Mouse (Mus musculus) MEL-GATA-1-ER (cell line): ENCODE results near the gene Pcca.

ENCODE experiments used
- DNase-seq: peaks from one replicate; pipeline ENCODE4 v3.0.0-alpha.2; 2012; ENCODE audit warnings: low read depth; ENCODE audit errors: extremely low read depth

Gene Pcca

DNA sequence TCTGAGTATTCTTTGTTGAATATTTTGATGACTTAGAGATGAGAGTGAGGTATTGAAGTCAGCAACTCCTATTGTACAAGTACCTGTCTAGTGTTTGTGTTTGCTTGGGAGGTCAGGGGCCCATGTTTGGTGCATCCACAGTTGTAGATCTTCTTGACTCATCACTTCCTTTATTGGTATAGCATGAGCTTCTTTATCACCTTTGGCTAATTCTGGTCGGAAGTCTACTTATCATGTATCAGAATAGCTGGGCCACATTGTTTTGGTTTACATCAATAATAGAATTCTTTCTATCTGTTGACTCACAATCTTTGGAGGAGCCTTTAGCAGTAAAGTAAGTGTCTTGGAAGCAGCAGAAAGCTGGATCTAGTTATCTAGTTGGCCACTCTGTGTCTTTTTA is 108.3 kb downstream of the Pcca start:
- DNase-seq = no peak

DNA sequence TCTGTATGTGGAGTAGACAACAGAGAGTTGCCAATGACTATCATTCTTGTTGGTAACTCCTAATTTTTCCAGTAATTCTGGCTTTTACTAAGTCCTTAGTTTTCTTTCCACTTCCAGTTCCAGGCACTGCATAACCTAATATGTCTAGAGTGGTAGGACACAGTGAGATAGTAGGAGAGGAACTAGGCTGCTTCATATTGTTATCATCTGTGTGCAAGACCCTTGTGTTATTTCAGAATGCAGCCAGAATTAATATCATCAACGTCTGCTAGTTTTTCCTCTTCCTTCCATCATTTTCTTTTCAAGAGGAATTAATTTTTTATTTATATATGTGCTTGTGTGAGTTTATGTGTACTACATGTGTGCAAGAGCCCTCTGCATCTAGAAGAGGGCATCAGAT is 114.1 kb downstream of the Pcca start:
- DNase-seq = peak; percentile 37

DNA sequence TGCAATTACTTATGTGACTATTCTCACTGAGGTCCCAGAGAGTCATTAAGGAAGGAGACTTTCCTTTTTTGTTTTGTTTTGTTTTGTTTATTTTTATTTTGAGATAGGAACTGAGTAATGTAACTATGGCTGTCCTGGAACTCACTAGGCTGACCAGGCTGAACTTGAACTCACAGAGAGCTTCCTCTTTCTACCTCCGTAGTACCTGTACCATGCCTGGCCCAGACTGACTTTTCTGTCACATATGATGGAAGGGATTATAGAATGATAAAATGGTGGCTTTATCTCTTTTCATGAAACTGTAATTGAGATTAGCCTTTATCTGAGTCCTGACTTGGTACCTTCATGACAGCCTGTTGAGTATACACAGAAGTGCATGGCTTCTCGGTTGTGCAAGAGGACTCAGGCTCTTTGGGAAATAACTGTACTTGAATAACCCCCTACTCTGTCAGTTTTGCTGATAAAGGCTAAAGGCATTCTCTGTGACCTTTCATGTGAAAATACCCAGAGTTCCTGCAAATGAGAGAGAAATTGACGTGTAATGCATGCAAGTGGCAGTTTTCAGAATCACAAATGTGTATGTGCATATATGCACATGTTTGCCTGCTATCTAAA is 115.3 kb downstream of the Pcca start:
- DNase-seq = no peak

DNA sequence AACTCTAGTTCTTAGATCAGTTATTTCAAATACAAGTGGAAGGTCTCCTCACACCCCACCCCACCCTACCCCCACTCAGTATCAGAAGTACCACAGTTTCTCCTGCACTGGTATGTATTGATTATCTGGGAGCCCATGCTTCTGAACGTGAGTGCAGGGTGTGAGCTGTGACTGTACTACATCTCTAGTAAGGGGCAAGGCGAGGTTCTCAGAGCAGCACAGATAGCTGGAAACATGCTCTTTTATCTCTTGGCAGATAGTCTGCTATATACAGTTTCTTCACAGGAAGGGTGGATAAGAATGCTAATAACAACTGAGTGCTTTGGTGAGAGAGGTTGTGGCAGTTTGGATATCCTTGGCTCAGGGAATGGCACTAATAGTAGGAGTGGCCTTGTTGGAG is 117.6 kb downstream of the Pcca start:
- peak; percentile 35 for DNase-seq

DNA sequence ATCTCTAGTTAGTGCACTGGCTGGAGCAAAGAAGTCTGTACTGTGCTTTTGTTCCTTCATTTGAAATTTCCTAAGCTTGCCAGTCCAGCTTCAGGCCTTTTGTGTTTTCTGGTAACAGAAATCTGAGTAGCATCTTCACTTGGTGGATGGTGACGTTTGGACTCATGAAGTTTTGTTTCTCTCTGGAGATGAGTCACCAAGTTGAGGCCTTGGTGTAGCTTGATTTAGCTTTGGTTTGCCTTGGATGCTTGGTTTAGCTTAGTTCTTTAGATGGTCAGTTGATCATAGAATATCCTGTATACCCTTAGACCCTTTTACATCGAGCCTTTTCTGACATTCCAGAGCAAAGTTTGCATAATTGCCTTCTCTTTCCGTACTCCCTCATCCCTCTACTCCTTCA is 141.5 kb downstream of the Pcca start:
- no peak for DNase-seq

DNA sequence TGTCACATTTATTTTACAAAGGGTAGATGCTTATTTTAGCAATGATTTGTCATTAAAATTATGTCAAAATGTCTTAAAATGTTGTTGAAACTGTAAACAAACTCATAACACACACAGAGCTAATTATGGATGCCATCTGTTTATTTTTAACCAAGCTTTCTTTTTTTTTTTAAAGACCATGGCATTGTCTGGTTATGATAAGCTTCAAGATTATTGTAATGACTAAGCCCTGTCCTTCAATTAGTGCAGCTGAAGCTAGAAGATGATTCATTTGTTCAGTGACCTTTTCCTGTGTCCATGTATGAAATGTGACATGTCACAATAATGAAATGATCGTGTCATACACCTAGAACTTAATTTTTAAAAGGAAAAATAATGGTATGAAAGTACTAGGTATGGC is 149.5 kb downstream of the Pcca start:
- no peak for DNase-seq

DNA sequence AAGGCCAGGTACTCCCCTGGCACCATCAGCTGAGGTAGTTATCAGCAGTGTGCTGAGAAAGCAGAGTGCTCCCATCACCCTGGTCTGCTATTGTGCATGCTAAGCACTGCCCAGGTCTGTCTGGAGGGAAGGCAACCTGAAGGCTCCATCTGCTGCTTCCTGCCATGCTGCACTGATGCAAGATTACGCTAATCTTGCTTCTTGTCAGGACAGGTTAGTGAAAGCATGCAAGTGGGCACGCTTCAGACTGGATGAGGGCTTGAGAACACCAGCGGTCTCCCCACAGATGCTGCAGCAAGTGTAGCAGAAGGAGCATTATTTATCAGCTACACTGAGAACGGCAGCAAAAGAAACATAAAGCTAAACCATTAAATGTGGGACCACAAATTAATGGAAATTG is 150.1 kb downstream of the Pcca start:
- no peak for DNase-seq

DNA sequence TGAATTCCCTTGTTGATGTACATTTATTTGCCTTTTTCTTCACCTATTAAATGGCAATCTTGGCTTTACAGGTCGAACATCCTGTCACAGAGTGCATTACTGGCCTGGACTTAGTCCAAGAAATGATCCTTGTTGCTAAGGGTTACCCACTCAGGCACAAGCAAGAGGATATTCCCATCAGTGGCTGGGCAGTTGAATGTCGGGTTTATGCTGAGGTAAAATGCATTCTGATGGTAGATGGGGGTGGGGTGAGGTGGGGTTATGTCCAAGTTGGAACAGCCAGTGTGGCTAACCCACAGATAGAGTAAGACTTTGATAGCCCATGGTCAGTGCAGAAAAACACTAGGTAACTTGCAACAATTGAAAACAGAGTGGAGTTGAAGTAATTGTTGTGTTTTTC is 150.7 kb downstream of the Pcca start:
- no peak for DNase-seq

DNA sequence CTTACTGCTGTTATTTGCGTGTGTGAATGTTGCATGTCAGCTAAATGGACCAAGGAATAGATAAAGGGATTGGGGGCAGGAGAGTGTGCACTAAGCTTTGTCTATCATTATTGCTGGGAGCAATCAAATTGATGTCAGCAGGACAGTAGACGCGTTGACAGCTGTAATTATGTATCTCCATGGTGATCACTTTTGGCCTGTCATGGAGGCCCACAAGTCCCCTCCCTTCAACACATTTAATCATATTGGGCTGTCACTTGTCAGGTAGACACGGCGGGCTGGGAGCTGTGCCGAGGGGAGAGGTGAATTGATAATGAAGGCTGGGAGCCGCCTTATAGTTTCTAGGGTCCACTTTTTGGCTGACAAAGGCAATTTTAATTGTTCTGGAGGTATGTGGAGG is 153.3 kb downstream of the Pcca start:
- DNase-seq = no peak

DNA sequence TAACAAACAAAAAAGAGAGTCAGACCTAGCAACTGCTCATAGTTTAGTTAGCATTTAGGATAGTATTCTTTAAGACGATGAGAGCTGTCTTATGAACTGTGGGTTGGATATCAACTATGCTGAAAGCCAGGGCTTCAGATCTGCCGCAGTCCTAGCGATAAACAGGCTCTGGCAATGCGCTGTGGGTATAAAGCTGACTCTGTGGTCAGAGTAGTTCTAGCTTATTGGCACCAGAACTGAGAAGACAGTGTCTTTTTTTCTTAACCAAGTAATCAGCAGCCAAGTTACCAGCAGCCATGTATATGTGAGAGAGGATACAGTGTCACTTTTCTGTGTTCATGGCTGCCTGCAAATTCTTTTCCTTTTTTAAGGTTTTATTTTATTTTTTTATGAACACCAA is 154.3 kb downstream of the Pcca start:
- DNase-seq = no peak

DNA sequence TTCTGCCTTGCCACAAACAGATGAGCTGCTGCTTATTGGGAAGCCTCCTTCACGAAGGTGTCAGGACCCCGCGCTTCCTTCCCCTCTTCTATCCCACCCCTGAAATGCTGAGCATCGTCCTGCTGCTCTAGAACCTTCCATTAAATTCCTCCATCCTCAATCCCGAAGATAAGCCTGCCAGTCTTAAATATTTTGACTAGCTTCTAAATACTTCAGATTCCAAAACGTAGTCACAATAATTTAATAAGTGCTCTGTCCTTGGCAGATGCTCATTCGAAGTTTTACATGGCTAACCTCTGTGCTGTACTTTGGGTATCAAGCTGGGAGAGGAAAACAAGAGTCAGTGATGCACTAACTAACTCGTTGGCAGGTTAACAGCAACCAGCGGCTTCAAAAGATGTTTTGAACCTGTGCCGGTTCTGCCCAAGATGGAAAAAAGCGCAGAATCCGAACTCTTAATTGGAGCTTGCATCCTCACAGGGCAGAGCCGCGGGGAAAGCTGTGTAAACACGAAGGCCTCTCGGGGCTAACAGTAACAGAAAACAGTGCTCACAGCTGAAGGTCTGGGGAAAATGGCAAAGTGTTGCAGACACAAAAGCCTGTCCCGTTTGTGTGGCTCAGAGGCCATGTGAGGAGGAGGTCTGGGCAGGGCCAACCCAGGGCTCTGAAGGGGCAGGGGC is 155.2 kb downstream of the Pcca start:
- DNase-seq = no peak

DNA sequence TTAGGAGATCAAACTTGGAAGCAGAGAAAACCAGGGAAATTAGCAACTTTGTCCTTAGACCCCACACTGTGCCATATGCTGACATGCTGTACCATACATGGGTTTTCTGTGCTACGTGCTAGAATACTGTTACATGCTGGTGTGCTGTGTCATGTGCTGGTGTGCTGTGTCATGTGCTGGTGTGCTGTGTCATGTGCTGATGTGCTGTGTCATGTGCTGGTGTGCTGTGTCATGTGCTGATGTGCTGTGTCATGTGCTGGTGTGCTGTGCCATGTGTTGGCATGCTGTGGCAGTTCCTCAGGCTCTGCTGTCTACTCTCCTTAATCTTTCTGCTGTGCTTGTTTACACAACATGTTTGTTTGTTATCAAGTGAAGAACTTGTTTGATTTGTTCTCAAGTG is 157.4 kb downstream of the Pcca start:
- no peak for DNase-seq

DNA sequence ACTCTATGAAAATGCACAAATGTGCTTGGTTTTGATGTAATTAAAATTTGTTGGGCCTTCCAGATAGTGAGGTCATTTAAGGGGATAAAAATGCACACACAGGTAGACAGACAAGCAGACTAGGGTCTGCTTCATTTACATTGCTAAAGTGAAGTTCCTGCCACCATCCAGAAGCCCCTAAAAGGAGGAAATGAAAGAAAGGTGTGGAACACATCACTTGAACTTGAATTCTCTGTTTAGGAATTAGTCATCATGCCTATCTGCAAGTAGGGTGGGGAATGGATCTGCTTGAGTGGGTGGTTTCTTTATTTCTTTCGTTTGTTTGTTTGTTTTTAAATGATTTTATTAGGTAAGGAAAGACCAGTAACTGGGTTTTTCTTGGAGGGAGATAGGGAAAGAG is 166.2 kb downstream of the Pcca start:
- DNase-seq = no peak

DNA sequence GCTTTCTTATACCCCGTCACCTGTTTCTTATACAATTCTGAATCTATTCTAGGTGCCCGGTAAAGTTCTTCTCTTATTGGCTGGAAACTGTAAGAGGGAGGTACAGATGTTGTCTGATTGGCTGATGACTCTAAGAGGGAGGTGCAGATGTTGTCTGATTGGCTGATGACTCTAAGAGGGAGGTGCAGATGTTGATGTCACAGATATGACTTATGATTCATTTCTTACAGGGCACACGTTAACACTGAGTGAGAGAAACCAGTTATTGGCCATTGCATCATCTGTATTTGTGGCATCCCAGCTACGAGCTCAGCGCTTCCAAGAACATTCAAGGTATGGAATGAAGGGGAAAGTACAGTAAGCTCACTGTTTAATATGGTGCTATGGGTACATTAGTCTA is 179.7 kb downstream of the Pcca start:
- DNase-seq = no peak

DNA sequence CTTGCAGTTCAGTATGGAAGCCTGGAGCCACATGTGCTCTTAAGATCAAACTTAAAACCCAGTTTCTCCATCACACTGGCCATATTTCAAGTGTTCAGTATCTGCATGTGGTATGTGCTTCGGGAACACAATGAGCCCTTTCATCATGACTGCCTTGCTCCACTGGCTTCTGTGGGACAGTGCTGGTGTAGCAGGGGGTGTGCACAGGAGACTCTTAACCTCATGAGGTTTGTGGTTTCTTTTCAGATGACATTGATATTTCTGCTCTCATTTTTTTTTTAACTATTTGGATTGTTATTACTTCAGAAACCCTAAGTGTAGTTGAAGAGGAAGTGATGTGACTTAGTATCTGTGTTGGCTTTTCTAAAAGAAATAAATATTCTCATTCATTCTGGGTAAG is 180.8 kb downstream of the Pcca start:
- no peak for DNase-seq

DNA sequence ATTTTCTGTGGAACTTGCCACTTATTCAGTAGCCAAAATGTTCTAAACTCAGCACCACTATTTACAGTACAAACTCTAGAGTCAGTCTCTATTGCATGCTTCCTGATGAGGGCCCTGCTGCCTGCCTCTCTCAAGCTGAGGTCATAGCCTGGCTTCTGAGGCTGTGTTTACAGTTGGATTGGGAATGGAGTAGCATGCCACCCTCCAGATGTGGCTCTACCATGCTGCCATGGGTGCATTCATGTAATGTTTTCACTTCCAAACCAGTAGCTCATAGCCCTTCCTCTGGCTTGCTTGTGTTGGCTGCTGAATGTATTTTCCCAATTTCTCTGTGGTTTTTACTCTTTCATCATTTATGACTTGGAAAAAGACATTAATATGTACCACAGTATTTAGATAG is 181.9 kb downstream of the Pcca start:
- DNase-seq = no peak

DNA sequence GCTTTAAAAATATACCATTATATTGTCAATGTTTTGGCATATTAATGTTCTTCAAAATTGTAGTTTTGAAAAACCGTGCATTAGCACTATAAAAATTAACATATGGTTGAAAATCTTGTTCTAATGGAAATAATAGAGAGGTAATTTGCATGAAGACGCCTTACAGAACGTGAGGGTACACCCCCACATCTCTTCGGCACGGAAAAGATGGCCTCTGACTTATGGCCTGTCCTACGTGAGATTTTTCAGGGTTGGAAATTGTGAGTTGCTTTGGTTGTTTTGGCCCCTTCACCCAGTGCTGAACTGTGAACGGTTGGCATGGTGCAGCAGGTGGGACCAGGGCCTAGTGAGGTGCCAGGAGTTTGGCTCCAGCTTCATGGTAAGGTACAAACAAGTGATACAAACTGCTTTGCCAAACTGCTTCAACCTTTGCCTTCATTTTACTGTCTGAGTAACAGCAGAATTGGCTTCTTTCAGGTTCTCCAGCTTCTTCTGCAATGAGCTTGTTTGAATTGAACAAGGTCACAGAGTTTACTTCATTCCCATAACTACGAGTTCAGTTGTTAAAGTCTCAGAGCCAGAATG is 185.5 kb downstream of the Pcca start:
- no peak for DNase-seq

DNA sequence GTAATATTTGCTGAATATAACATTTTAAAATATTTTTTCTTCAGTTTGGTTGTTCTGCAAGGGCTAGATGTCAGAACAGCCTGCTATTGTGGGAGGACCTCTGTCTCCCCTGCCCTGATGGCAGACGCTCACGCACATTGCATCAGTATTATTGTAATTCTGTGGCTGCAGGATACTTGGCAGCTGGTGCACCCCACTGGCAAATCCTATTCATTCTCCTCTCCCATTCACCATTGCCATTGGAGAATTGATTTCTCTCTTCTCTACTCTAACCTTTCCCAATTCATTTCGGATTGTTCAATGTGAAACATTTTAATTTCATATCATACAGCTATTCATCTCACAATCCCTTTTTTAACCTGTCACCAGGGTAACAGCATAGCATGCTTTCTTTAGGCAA is 186.9 kb downstream of the Pcca start:
- no peak for DNase-seq

DNA sequence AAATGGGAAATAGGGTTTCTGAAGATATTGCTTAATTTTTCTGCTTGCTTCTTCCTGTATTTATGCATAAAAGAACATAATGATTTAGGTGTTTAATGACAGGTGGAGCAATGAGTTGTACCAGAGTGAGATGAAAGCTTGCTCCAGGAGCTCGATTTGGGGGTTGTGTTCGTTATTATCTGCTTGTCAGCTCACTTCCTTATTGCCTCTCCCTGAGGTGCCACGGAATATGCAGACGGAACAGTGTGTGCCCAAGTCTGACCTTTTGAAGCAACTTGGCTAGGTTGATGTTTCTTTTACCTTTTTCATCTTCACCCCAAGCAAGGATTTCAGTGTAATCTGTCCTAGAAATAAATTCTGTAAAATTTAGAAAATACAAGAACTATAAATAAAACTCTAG is 187.6 kb downstream of the Pcca start:
- no peak for DNase-seq

DNA sequence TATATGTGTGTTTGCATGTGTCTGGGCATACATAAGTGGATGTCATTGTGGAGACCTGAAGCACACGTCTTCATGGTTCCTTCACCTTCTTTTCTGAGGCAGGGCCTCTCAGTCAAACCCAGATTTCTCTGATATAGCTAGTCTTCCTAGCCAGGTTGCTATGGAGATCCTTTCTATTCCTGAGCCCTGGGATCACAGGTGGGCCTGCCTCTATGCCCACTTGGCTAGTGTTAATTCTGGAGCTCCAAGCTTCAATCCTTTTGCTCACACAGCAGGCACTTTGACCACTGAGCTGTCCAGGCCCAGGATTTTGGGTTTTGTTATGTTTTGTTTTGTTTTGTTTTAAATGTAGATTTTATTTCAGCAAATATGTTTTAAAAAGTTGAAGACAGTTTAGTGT is 192.3 kb downstream of the Pcca start:
- DNase-seq = no peak

DNA sequence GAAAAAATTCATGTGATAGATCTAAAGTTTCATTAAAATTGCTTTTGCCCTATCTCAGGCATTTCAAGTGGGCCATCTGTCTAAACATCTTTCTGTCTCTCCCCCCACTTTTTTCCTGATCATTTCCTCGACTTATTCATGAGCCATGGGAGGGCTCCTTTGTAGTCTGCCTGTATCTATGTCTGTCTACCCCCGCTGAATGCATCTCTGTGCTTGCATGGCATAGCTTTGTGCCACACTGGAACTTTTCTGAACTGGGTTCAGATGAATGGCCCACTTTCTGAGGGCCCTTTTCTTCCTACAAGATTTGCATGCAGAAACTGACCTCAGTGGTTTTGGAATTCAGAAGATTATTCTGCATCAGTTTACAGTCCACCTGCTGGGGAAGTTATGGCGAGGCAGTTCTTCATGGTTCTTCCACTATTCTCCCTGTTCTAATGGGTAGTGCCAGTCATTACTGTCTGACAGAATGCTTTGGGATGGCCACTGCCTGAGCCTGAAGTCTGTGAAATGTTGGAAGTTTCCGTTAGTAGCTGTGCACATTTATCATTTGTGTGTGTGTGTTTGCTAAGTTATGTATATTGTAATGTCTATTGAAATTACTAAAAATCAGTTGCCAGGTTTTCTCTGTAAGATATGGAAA is 195.4 kb downstream of the Pcca start:
- no peak for DNase-seq

DNA sequence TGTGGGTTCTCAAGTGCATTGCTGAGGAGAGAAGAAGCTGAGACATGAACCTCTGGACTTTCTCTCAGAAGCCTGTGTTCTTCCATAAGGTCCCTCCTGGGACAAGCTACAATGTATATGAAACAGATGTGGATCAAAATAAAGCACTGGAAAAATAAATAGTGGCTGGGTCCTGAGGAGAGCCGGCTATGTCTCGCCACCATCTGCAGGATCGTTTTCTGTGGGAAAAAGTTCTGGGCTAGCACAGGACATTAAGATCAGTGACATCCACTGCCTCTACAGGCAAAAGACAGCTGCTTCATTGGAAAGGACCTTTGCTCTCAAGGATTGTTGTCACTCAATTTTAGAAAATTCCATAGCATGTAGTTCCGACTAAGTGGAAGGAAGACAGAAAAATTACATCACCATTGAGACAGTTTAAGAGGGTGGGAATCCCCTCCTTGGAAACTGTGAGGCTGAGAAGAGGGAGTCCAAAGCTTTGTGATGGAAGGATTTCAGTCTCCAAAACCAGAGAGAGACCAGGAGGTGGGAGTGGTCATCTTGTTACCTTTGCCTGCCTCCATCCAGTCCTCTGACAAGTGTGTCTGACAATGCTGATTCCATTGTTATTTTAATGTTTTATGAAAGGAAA is 196.9 kb downstream of the Pcca start:
- DNase-seq = no peak
